Mouse (Mus musculus) liver, postnatal 0 days (tissue): ENCODE results near the gene Mad2l1bp.

Experiments used
- CTCF ChIP-seq: sonication (generic); IDR thresholded peaks from 2 replicates; pipeline ENCODE4 v1.5.1; 2016; ENCODE audit warnings: antibody characterized with exemption, low read depth
- EP300 ChIP-seq: IDR thresholded peaks from 2 replicates; pipeline ENCODE4 v1.6.1; 2016; ENCODE audit warnings: antibody characterized with exemption, low read depth, mild to moderate bottlenecking

- TF ChIP-seq CTCF = no peak
- TF ChIP-seq EP300 = peak; percentile 70; the same call in 1 of the 2 replicates
Observed at GRCm38 (mm10) chr17:46138563-46139236, 14.7 kb downstream of the Mad2l1bp start.
